Mouse (Mus musculus): ENCODE measurements at regions not wholly inside any gene's neighbourhood (a gene's known extent, or its start where the extent isn't known, plus 50 kb on each side); places are given as distances from the start of the nearest gene placed in this dataset.

DNA sequence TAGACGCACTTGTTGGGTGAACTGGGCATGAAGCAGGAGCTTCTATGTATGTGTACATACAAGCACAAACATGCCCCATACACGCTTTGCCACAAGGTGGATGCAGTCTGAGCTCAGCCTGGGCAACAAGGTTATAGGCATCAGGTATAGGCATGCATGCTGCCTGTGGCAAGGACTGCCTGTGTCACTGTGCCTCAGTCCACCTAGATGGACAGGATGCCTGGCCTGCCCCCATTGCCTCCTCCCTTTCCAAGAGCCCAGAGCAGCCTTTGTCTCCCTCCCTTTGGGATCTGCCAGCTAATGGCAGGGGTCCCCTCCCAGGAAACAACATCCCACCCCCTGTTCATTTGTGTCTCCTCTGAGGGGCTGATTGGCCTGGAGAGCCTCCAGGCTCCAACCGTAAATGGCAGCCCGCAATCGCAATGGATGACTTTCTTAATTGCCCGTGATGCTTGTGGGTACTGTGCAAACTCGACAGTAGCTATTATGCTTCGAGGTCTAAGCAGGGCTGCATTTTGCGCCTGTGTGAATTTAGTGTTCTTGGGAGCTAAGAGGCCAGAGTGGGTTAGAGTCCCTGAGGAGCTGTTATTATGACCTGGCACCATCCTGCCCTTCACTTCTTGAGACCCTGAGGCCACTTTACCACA, 293.6 kb downstream of the Tns1 start:
- TF ChIP-seq EP300 (IDR thresholded peaks at IDR 0.05), result no peak
- TF ChIP-seq CTCF (IDR thresholded peaks at IDR 0.05), result no peak
